Mouse (Mus musculus) monocyte, adult 5-6 weeks (primary cell): ENCODE results near the gene Tmem235. TPM values are rescaled to one million over a fixed set of nuclear protein-coding genes. Genes with fewer than 3 reads are reported as not detected.
A peak's percentile ranks its signal among the peaks of the same experiment; 100 is the strongest.

ENCODE experiments used
- ATAC-seq: fragments of 153-309, 156-312 bp; replicated peaks from 2 replicates; pipeline ENCODE4 v1.8.0; 2017; ENCODE audit warnings: mild to moderate bottlenecking; ENCODE audit not compliant: low TSS enrichment, insufficient number of reproducible peaks, severe bottlenecking, poor library complexity, low FRiP score
- total RNA-seq: library from RNA; stranded (forward); fragments of 200-1000, 200-491, 200-594 nt; gene quantifications from 3 replicates; pipeline ENCODE4 v1.2.3, GENCODE M21; 2017

Gene Tmem235
- total RNA-seq, 1 experiment from 2014 or later = not detected

DNA sequence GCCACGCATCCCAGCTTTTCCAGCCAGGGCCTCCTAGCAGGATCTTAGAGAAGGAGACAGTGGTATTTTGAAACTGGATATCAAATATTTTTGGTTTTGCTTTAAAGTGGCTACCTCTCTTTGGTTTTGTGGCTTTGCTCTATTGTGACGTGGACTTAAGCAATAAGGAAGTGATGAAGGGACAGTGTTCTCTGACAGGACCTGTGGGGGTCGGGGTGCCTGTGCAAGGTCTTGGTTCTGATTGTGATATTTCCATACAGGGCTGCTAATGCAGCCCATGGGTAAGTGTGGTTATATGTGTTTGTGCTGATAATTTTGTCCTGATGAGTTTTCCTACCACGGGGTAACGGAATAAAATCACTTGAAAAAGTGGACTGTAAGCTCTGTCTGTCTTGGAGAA, 5.2 kb upstream of the Tmem235 start:
- ATAC-seq = no peak

DNA sequence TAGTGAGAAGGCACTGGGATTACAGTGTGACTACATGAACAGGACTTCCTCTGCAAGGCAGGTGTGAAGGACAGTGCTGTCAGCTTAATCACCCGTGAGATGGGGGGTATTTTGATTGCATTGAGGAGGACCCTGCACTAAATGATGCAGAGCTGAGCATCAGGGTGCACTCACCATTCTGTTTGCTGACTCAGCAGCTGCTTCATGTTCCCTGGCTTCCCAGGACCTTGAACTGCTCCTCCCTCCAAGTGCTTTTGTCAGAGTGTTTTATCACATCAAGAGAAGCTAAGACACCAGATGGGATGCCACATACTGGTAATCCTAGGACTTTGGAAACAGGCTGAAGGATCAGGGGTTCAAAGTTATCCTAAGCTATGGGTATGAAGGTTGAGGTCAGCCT, 4.6 kb upstream of the Tmem235 start:
- no peak for ATAC-seq

DNA sequence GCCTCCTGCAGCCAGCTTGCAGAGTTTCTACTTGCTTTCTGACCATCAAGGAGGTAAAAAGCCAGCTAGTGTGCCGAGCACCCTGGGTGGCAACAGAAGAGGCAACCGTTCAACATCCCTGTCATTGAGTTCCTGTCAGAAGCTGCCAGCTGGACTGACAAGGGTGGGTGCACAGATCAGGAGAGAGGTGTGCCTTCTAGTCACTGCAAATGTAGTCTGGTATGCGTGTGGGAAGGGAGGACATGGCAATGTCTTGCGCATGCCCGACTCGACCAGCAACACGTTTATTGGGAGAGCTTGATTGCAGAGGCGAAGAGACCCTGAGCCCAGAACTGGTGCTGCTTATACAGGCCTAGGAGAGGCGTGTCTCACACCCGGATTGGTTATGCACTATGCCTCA, 3.1 kb upstream of the Tmem235 start:
- ATAC-seq = no peak

DNA sequence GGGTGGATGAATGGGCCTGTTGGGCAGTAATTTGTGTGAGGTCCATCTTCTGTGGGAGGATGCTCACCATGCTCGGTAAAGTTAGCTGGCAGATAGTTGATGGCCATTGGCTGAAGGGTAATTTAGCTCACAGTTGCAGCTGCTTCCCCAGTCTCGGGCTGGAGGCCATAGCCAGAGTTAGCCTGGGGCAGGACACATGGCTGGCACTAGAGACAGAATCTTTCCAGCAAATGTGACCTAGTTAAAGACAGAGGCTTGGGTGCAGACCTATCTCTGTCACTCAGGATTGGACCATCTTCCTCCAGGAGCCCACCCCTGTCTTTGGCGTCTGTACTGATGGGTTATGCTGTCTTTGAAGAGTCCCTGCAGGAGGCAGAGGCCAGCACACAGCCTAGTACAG, 2.2 kb upstream of the Tmem235 start:
- no peak for ATAC-seq

DNA sequence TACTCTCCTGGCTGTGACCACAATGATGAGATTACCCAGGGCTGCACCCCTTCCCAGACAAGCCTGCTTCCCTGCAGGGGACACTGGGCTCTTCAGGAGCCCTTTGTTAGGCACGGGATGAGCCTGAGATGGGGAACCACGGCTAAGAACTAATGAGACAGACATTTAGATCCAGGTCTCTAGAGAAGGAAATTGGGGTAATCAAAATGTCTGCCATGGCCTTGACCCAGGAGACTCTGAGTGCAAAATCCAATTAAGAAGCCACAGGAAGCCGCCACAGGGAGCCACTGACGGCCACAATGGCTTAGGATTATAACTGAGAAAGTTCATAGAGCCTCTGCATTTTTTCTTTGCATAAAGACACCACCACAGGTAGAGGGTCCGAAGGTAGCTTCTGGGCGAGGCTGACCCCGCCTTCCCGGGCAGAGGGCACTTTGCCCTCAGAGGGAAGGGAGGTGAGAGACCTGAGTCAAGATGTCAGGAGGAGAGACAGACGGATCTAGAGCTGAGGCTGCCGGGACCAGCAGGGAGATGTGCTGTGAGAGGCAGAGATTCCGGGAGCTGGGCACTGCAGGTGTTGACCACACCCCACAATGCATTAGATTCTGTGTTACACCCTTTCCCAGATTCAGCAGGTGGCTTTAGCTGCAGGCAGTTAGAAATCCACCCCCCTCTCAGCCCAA, 2.8 kb downstream of the Tmem235 start:
- no peak for ATAC-seq

DNA sequence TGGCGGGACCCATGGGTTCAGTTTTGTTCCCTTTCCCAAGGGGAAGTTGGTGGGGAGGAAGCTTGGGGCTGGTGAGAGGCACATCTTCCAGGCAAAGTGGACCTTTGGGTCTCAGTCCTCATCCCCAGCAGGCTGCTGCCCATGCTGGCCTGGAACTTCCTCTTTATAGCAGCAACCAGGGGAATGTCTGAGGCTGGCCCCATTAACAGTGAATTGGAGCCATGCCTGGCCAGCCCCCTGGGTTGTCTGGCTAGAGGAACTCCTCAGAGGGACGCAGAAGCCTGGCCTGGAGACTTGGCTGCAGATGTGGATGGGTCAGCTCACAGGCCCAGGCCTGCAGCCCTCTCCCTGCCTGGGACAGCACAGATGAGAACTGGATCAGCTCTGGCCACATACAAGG, 4.3 kb downstream of the Tmem235 start:
- ATAC-seq = no peak

DNA sequence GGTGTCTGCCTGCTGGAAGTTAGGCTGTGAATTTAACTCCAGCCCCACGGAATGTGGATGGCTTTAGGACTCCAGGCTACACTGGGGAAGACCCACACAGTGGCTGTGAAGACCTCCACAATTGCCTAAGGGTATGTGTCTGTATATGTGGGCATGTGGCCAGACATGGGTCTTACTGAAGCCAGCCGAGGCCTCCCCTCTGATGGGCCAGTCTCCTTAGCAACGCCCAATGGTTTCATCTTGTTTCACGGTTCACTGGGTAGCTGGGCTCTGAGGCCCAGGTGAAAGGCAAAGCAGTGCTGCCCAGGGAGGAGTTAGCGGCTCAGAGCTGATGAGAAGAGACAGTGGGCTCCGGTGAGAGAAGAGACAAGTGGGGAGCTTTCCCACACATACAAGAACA, 5.4 kb downstream of the Tmem235 start:
- ATAC-seq = no peak

DNA sequence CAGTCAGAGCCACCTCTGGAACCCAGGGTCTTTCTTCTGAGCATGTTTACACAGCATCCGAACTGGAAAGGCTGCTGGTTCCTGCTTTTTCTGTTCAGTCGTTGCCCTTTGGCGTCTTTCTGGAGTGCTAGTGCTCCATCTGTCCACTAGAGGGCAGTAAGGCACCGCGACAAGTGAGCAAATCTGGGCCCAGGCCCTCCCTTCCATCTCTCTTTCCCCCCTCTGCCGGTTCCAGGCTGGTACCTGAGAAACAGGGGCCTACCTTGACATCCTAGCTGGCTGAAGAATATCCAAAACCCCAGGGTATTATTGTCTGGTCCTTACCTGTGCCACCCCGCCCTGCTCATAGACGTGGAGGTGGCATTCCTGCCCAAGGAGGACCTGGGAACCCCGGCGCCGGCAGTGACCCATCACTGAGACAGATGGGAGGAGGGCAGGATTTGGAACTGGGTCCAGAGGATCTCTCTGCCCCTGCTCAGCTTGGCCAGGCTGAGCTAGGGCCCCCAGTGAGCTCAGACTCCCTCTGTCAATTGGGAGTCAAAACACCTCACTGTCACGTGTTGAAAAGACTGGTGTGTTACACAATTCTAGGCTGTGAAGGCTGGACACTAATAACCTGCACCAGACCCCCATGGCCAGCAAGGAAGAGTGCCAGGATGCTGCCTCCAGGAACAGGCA, 10.3 kb downstream of the Tmem235 start:
- ATAC-seq = peak; percentile 70

DNA sequence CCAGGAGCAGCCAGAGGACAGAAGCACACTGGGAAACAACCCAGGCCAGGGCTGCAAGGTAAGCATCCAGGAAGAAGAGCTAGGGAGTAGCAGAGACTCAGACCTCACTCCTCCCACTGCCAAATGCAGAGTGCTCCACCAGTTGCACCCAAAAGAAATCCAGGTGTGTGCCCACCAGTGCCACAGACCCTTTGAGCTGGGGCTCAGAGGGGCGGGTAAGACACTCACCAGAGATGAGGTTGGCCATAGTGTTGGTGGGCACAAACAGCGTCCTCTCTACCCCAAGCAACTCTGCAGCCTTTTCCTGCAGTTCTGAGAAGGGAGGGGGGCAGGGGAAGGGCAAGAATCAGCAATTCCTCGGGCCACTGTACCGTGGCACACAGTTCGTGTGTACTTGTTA, 10.8 kb downstream of the Tmem235 start:
- ATAC-seq = no peak

DNA sequence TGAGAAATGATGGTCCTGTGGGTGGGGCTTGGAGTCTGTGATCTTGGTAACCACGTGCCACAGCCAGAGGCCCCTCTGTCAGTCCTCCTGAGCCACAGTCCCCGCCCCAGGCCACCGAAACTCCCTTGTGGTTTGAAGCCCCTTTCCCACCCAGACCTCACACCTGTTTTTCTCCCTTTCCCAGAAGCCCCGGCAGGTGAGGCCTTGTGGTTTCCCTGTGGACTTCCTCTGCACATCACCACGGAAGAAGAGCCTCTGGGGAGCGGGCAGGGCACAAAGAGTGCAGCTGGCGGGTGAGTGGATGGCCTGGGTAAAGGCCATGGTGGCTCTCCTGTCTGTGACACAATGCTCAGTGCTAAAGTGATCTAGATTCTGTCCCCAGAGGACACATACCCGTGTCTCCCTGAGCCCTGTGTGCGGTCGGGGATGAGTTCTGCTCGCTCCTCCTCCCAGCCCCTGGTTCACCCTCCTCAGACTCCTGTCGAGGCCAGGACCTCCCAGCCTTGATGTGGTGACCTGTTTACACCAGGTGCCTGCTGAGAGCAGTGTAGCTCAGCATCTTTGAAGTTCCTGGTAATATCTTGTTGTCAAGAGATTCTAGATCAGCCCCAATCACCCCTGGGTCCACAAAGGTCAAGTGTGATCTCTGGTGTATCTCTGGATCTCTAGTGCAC, 11.5 kb downstream of the Tmem235 start:
- no peak for ATAC-seq

DNA sequence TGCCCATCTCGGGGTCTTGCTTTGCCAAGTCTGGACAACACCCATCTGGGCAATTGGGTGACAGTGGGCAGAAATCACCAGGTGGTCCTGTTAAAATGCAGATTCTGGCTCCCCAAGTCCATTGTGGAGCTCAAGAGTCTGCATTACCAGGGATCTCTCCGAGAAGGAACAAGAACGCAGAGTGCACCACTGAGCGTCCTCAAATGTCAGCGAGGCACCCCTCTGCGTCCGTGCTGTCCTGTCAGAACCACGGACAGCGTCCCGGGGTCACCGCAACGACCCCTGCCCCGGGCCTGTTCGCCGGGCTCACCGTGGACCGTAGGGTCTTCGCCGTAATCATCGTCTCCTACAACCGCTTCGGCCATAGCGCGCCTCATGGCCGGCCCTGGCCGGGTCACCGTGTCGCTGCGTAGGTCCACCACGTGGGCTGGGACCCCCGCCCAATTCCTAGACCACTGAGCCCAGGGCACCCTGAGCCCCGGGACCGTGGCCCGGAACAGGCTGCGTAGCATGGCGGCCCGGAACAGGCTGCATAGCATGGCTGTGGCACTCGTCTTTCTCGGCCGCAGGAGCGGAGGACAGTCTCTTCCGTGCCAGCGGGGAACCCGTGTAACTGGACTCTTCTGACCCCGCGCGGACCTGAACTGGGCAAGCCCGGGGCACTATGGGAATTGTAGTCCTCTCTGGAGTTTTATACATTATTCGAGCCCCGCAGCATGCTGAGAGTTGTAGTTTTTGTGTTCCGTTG, 12.5 kb downstream of the Tmem235 start, which contains the start of gene Tha1:
Gene Tha1, minus strand, starts transcription at position 621 of the 748 bp plus-strand sequence.
- ATAC-seq = peak; percentile 44

DNA sequence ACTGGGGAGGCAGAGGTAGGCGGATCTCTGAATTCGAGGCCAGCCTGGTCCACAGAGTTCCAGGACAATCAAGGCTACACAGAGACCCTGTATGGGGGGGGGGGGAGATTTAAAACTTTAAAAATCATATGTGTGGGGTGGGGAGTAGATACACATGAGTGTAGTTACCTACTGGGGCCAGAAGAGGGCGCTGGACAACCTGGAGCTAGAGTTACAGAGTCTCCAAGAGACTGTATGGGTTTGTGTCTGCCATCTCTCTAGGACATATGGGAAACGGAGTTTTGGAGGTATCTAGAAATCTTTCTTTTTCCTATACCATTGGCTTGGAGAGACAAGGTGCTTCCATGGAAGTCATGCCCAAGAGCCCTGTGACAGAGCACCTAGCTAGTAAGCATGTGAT, 13.9 kb downstream of the Tmem235 start:
- ATAC-seq = no peak

DNA sequence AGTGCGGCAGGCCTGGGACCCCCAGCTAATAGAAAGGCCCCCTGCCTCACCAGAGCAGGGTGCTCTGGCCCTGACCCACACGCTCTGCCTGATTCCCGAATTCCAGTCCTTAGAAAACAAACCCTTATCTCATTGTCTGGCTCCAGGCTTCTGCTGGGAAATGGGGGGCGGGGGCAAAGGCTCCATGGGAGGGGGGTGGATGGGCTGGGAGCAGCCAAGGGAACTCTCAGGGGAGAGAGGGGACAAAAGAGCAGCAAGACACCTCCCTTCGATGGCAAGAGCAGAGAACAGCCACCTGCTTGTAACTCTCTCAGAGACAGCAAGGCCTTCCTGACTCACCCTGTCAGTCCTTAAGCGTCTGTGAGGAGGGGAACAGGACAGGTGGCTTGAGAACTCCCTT, 15.1 kb downstream of the Tmem235 start:
- no peak for ATAC-seq

DNA sequence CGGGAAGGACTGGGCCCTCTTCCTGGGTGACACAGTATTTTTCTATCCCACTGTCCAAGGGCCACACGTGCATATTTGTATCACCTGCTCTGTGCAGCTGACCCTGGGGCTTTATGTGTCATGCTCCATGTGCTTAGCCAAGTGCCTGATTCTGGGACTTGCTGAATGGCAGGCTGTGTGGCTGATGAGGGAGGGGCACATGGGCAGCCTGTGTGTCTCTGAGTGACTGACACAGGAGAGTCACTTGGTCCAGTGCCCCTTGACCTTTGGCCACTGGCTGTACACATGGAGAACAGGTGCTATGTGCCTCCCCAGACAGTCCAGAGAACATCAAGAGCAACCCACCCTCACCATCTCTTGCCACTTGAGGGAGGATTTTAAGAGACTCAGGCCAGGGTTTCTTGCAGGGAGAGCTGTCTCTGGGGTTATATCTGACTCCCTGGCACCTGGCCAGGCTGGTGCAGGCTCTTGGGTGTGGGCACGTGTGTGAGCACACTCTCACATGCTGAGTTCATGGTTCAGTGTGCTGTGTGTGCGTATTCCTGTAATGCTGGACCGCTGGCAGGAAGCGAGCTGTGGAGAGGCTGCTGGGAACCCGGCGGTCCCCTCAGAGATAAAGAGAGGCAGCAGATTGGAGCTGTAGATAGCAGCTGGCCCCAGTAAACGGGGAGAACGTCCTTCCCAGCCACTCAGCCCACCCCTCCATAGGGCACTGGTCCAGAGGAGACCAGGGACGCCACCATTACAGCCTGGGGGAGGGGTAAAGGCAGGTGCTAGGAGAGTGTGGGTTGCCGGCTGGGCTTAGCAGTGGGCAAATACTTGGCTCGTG, 17.6 kb downstream of the Tmem235 start:
- ATAC-seq = peak; percentile 4; the same call in 1 of the 2 replicates

DNA sequence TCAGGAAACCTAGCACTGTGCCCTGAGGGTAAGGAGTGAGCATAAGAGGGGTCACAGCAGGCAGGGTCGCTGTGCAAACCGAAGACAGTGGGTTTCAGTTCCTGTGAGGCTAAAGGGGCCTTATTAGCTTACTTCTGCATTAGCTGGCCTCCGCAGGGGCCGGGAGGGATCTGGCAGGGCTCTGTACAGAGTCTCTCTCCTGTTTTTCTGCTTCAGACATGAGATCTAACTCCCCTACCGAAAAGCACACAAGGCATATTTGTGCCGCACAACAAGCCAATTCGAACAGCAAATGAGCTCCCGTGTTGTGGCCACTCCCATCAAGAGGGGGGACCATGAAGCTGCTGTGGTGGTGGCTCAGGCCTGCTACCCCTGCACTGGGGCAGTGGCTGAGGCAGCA, 18.3 kb downstream of the Tmem235 start:
- ATAC-seq = peak; percentile 34; the same call in 1 of the 2 replicates

DNA sequence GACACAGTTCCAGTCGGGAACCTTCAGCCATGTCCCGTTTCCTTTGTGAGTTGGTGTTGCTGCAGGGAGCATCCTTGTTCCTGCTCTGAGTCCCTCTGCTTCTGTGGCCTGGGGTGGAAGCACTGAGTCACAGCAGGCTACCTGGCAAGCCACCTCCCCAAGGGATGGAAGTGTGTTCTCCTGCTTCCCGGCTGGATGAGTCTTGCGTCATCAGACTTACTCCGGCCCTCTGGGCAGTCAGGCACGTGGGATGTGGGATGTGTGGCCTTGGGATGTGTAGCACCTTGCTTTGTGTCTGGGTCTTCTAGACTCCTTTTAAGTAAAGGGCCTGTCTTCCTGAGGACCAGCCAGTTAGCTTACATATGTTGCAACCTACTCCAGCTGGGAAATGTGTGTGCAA, 19.1 kb downstream of the Tmem235 start:
- no peak for ATAC-seq

DNA sequence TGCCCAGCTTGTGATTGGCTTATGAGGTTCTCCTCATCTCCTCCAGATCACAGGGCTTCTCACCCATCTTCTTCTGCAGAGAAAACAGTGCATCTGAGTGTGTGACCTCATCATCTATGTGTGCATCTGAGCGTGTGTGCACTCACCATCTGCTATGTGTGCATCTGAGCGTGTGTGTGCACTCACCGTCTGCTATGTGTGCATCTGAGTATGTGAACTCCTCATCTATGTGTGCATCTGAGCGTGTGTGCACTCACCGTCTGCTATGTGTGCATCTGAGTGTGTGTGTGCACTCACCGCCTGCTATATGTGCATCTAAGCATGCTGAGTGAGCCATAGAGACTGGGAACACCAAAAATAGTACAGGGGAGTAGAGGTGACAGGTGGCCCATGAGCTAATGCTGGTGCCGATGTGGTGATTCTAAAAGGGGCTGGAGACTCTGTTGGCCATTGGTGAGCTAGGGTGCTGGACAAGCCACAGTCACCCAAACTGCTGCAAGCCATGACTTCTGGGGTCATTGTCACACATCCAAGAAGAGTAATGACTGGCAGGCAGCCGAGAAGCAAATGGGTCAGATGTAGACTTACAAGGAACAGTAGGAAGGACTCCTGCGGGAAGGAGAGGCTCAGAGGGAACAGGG, 19.9 kb downstream of the Tmem235 start:
- no peak for ATAC-seq

DNA sequence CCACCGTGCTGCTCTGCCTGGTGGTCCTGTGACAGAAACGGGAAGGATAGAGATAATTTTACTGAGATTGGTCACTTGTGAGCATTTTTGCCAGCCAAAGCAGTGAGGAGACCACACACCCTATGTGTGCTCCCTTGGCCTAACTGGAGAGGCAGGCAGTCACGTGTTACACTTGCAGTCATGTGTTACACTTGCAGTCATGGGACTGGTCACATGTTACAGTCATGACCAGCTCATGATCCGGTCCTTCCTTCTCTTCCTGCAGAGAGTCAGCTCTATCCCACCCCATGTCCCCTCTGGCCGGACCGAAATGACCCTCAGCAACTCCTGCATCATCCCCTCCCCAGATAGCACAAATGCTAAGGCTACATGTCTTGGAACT, 20.4 kb downstream of the Tmem235 start:
- no peak for ATAC-seq
